Mouse (Mus musculus) skeletal muscle tissue, adult 2 months (tissue): ENCODE results near the gene Arhgap24.
"Not testable (repeated sequence)": the region's sequence is repeated elsewhere in the genome, so short reads cannot be mapped to it uniquely, and the experiment has no call there.

Experiments
- DNase-seq: peaks from one replicate; pipeline ENCODE4 v3.0.0-alpha.2; 2012; ENCODE audit warnings: low read depth, low spot score

Gene Arhgap24

GRCm38 (mm10) chr5:102791273-102791672 is 310.1 kb downstream of the Arhgap24 start:
- no peak for DNase-seq

- DNase-seq = peak; percentile 41
Observed at GRCm38 (mm10) chr5:102793536-102793935, 312.3 kb downstream of the Arhgap24 start.

GRCm38 (mm10) chr5:102801469-102801868 is 320.3 kb downstream of the Arhgap24 start:
- DNase-seq = no peak

DNA sequence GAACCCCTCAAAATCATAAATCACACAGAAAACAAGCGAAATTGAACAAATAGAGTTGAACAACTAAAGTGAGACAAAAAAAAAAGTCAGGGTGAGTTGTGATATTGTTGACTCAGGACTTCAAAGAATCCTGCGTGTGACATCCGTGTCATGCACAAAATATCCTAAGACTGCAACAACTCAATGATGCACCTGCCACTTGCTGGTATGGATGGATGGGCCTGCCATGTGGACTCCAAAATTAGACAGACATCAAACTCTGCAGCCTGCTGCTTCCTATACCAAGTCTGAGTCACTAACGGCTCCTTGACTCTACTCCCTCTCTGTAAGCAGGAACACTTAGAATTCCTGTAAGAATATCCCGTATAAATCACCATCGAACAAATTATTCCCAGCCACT is 321.6 kb downstream of the Arhgap24 start:
- no peak for DNase-seq

DNA sequence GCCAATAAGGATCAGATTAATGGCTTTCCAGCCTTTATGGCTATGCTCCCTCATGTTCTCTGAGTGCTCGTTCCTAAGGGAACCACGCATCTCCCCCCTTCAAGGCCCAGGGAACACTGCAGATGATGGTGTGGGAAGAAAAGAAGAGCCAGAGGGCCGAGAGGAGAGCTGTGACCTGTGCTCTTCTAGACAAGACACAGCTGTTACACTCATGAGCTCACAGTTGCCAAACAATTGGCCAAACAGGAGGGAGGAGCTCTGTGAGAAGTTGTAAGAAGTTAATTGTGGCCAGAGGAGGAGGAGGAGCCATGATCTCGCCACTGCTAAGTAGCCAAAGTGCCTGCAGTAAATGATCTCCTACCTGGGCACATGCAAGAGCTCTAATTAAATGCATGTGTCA is 322.5 kb downstream of the Arhgap24 start:
- no peak for DNase-seq

- DNase-seq = no peak
Observed at GRCm38 (mm10) chr5:102807518-102807917, 326.3 kb downstream of the Arhgap24 start.

DNA sequence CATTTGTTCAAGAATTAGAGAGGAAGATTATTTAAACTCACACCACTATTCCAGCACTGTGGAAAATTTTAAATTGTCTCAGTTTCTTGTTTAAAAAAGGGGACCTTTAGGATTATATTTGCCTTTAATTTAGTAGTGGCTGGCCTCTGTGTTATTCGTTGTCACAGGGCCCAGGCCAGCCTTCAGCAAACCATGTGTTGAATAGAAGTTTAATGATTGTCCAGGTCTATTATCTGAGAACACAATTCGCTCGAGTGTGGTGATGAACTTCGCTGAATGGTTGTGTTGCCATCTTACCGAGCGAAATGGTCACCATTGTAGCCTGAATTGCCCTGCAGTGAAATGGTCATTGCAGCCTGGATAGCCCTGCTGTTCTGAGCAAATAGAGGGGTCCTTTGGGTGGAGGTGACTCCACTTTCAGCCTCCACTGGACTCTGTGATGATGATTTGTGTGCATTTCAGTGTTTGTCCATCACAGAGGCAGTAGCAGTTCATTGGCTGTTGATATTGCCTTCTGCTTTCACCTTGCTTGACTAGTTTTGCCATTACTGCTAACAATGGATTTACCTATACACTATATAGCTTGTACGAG is 329.3 kb downstream of the Arhgap24 start:
- no peak for DNase-seq

- no peak for DNase-seq
Observed at GRCm38 (mm10) chr5:102813271-102813670, 332.1 kb downstream of the Arhgap24 start.

DNA sequence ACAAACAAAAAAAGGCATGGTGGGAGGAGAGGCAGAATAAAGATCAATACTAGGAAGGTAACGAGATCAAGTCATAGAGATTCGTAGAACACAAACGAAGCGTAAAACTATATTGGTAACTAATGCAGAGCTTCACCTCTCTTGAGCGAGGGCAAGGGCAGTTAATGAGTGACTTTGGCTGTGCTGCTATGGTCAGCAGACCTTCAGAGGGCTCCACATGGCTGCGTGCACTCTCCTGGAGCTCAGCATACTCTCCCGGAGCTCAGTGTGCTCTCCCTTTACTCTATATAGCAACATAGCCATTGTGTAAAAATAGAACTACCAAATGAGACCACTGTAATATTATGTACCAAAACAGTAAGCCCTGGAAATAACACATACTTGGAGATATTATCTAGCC is 336.4 kb downstream of the Arhgap24 start:
- no peak for DNase-seq

GRCm38 (mm10) chr5:102825538-102825937 is 344.3 kb downstream of the Arhgap24 start:
- peak; percentile 77 for DNase-seq

DNA sequence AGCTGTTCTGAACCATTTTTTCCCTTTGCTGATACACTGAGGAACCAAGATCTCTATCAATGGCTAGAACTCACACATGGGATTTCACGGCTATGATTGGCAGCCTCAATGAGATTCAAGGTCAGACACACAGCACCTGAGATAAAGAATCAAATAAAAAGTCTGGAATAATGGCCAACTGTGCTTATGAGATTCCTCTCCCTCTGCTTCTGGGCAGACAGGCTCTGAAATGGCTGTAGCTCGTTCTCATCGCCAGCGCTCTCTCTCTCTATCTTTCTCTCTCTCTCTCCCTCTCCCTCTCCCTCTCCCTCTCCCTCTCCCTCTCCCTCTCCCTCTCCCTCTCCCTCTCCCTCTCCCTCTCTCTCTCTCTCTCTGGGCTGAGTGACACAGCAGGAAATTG is 357.9 kb downstream of the Arhgap24 start:
- DNase-seq = no peak

DNA sequence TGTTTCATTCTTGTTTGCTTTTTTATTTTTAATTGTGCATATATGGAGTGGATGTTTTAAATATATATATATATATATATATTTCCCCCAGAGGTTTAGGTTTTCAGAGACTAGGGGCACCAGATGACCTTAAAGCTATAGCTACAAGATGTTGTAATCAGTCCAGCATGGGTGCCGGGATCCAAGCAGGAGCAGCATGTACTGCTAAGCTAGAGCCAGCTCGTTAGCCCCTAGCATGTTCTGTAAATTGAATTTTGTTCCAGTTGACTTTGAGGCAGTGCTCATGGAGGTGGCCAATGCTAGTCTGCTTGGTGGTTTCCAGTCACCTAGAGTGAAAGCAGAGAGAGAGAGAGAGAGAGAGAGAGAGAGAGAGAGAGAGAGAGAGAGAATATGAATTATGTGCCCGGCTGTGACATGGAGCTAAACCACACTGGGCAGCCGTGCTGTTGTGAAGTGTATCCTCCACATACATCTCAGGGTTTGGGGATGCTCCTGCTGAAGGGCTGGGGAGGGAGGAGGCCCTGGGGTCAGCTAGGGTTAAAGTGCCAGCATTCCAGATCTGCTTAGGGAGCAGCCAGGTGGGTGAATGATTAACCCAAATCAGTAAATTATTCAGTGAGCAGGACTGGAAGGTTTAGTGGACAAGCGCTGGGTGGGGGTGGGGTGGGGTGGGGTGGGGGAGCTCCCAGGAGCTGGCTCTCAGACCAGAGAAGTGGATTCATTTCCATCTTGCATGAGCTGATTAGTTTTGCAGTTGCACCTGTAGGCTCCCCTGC is 362.9 kb downstream of the Arhgap24 start:
- no peak for DNase-seq

- DNase-seq = peak; percentile 83
Observed at GRCm38 (mm10) chr5:102844731-102845598, 363.8 kb downstream of the Arhgap24 start.

GRCm38 (mm10) chr5:102845800-102846199 is 364.6 kb downstream of the Arhgap24 start:
- DNase-seq = no peak

GRCm38 (mm10) chr5:102847859-102848258 is 366.7 kb downstream of the Arhgap24 start:
- DNase-seq = no peak

GRCm38 (mm10) chr5:102851761-102852160 is 370.6 kb downstream of the Arhgap24 start:
- no peak for DNase-seq

GRCm38 (mm10) chr5:102853750-102854149 is 372.6 kb downstream of the Arhgap24 start:
- no peak for DNase-seq

- DNase-seq = no peak
Observed at GRCm38 (mm10) chr5:102855805-102856204, 374.6 kb downstream of the Arhgap24 start.

- DNase-seq = no peak
Observed at GRCm38 (mm10) chr5:102858047-102858446, 376.9 kb downstream of the Arhgap24 start.

DNA sequence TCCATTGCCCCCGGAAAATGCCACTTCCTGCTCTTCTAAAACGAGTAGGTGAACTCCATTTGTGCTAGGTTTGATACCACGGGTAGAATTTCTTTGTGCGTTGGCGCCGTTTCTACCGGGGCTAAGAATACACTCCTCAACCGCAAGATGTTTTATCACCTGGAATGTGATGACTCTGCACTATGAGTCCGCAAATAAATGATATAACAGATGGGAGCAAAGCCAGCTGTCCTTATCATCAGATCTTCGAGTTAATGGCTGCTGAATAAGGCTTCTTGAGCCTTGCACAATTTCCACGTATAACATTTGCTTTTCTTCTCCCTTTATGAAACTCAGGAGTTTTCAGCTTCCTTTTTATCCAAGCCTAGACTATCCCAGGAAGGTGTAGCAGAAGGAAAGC is 378.6 kb downstream of the Arhgap24 start:
- no peak for DNase-seq

DNA sequence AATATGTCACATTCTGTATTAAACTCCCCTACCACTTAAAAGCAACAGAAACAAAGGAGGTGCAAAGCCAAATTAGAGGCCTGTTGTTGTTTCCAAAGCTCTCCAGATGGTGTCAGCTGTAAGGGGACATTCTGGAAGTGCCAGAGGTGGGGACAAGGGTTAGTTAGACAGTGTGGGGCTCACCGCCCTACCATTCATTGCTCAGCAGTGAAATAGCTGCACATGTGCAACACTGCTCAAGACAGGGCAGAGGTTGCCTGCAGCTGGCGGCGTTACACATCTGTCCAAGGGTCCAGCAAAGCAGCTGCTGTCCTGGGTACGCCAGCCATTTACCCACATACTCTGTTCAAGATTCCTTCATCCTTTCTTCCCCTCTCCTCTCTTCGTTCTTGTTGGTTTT is 387.0 kb downstream of the Arhgap24 start:
- no peak for DNase-seq

GRCm38 (mm10) chr5:102872996-102873395 is 391.8 kb downstream of the Arhgap24 start:
- not testable (repeated sequence) for DNase-seq
